Mouse (Mus musculus) stomach, embryonic 14.5 days (tissue): ENCODE results near the gene Egln2. TPM values are rescaled to one million over a fixed set of nuclear protein-coding genes. Genes with fewer than 3 reads are reported as not detected.

Experiments used
- ATAC-seq: fragments of 200-750 bp; cut with Nextera tagmentation; 2 replicates; pipeline ENCODE4 v1.8.0; 2017; ENCODE audit warnings: low read depth, moderate TSS enrichment; ENCODE audit not compliant: insufficient number of reproducible peaks, insufficient read depth, low FRiP score
- H3K27ac ChIP-seq: fragments of 300-500 bp; sonication (generic); 2 replicates; pipeline ENCODE4 v1.5.1; 2014; ENCODE audit warnings: mild to moderate bottlenecking, low read length, moderate library complexity, mixed read lengths
- H3K27me3 ChIP-seq: fragments of 300-500 bp; sonication (generic); 2 replicates; pipeline ENCODE4 v1.6.1; 2014; ENCODE audit warnings: low read length, control low read depth, mixed read lengths; ENCODE audit not compliant: control insufficient read depth, insufficient read depth
- H3K36me3 ChIP-seq: fragments of 300-500 bp; sonication (generic); 2 replicates; pipeline ENCODE4 v1.6.1; 2014; ENCODE audit warnings: mild to moderate bottlenecking, control low read depth, low read length, moderate library complexity, mixed read lengths; ENCODE audit not compliant: control insufficient read depth, insufficient read depth
- H3K4me1 ChIP-seq: fragments of 300-500 bp; sonication (generic); 2 replicates; pipeline ENCODE4 v1.6.1; 2014; ENCODE audit warnings: low read length, control low read depth, mixed read lengths; ENCODE audit not compliant: control insufficient read depth, insufficient read depth
- H3K4me2 ChIP-seq: fragments of 300-500 bp; sonication (generic); replicated peaks from 2 replicates; pipeline ENCODE4 v1.6.1; 2014; ENCODE audit warnings: low read depth, low read length, control low read depth
- H3K4me3 ChIP-seq: fragments of 300-500 bp; sonication (generic); 2 replicates; pipeline ENCODE4 v1.5.1; 2014; ENCODE audit warnings: low read depth, low read length, control low read depth
- H3K9ac ChIP-seq: fragments of 300-500 bp; sonication (generic); replicated peaks from 2 replicates; pipeline ENCODE4 v1.6.1; 2014; ENCODE audit warnings: low read depth, mild to moderate bottlenecking, control low read depth, low read length, moderate library complexity, mixed read lengths
- H3K9me3 ChIP-seq: fragments of 300-500 bp; sonication (generic); 2 replicates; pipeline ENCODE4 v1.6.1; 2016; ENCODE audit warnings: low read depth, low read length, control low read depth; ENCODE audit not compliant: control insufficient read depth
- WGBS: fragments of 180-500 bp; shearing (Covaris S2); extraction: QIAGEN DNeasy Blood & Tissue Kit; methylation state at CpG from one replicate; pipeline ENCODE4 v1.1.7; 2014; 5-methylcytosine and 5-hydroxymethylcytosine counted together
- polyA plus RNA-seq: library from polyadenylated mRNA; unstranded; fragments of >200 nt; fragmentation: Nextera tagmentation; extraction: Ambion mirVana; gene quantifications from 2 replicates; pipeline ENCODE4 v1.2.1, GENCODE M21; 2014

Gene Egln2
- polyA plus RNA-seq, 1 experiment from 2014 or later = 39.0 TPM

DNA sequence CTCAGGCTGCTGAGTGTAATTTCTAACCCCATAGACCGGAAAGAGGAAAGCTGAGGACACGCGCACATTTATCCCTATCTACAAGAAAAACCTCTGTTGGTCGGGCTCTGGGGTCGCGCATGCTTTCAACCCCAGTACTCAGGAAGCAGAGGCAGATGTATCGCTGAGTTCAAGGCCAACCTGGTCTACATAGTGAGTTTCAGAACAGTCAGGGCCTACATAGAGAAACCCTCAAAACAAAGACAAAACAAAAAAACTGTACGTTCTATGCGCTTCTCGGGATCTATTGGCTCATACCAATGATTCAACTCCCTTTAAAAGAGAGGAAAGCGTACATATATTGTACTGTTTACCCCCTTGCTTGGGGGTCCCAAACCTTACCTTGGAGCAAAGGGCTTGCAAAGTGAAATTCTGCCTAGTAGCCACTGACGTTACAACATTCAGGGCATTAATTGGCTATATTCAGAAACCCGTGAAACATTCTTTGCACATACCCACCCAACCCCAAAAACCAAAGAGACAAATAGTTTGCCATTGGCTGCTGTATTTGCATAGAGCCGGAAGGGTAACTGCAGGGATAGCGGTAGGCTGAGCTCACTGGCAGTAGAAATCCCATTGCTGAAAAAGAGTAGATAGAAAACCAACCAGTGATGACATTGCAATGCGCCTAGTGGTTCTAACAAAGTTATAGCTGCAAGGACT lies 12.8 kb upstream of the Egln2 start:
- peak overlapping the region; percentile 80; the same call in 1 of the 2 replicates for H3K27ac ChIP-seq
- H3K9me3 ChIP-seq = no peaks in the 10 kb centered on the region
- peak overlapping the region; percentile 49 for H3K4me2 ChIP-seq
- 45% methylated on average over 16 of the region's 16 CpGs for WGBS
- H3K27me3 ChIP-seq = no peaks in the 10 kb centered on the region
- no peaks in the 10 kb centered on the region for H3K4me1 ChIP-seq
- no peak; the same call in 1 of the 2 replicates for ATAC-seq
- no peak overlapping the region for H3K9ac ChIP-seq
- H3K4me3 ChIP-seq = peak overlapping the region; percentile 57
- H3K36me3 ChIP-seq = peaks cover 9% of the 10 kb centered on the region

- Histone ChIP-seq H3K4me2 (peak within 1 kb of the TSS; percentile 51), H3K9me3 (no peaks in the 10 kb centered on the region), H3K27ac (peak within 1 kb of the TSS; percentile 95), H3K4me1 (no peaks in the 10 kb centered on the region), H3K4me3 (peak within 1 kb of the TSS; percentile 57), H3K27me3 (no peaks in the 10 kb centered on the region), H3K36me3 (peaks cover 7% of the 10 kb centered on the region), H3K9ac (0 out of 2 replicates have a peak within 1 kb of the TSS, but pooled peaks have one; percentile 33)
- ATAC-seq = peak; percentile 97
- under 1% methylated on average over 53 of the region's 53 CpGs for whole genome bisulfite sequencing
These were observed 12.0 kb upstream of the Egln2 start, which contains the start of gene Rab4b for GRCm38 (mm10) chr7:27178324-27179216. Gene Rab4b (minus strand): TSS chr7:27178896.

- Histone ChIP-seq H3K27ac (peak overlapping the region; percentile 95), H3K4me1 (no peaks in the 10 kb centered on the region), H3K36me3 (peaks cover 4% of the 10 kb centered on the region), H3K9ac (0 out of 2 replicates have a peak overlapping the region, but pooled peaks have one; percentile 33), H3K27me3 (no peaks in the 10 kb centered on the region), H3K4me3 (peak overlapping the region; percentile 57), H3K4me2 (peak overlapping the region; percentile 51), H3K9me3 (no peaks in the 10 kb centered on the region)
- ATAC-seq = no peak; the same call in 1 of the 2 replicates
- WGBS = 14% methylated on average over 4 of the region's 4 CpGs
These were observed 11.3 kb upstream of the Egln2 start for GRCm38 (mm10) chr7:27177942-27178323.

DNA sequence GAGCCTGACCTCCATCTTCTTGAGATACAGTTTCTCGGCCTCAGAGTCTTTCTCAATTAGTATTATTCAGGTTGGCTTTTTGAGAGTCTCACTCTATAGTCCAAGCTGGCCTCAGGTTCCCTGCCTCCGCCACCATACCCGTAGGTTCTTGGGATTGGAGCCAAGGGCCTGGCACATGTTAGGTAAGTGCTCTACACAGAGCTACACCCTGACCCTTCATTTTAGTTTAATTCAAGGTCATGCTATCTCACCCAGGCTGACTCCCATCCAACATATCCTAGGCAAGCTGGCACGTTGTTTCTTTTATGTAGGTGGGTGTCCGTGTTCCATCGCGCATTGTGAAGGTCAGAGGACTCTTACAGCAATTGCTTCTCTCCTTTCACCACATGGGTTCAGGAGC lies 8.3 kb upstream of the Egln2 start:
- Histone ChIP-seq H3K27me3 (no peaks in the 10 kb centered on the region), H3K4me3 (no peak overlapping the region), H3K9ac (no peak overlapping the region), H3K36me3 (peaks cover 10% of the 10 kb centered on the region), H3K9me3 (no peaks in the 10 kb centered on the region), H3K27ac (no peak overlapping the region), H3K4me2 (no peak overlapping the region), H3K4me1 (no peaks in the 10 kb centered on the region)
- WGBS = 92% methylated on average over 7 of the region's 7 CpGs
- ATAC-seq = no peak

DNA sequence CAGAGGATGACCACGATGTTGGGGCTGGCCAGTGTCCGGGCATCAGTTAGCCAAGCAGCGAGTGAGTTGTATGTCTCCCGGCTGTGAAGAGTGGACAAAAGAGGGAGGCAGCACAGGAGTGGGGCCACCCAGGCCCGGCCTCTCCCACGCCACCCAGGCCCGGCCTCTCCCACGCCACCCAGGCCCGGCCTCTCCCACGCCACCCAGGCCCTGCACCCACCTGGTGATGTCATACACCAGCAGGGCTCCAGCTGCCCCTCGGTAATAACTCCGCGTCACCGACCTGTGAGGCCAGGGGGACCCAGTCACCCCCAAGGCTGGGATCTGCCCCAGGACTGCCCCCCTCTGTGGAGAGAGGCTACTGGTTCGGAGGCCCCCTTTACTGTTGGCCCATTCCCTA lies 7.9 kb upstream of the Egln2 start:
- WGBS = 92% methylated on average over 15 of the region's 15 CpGs
- H3K4me1 ChIP-seq = no peaks in the 10 kb centered on the region
- no peak overlapping the region for H3K4me2 ChIP-seq
- H3K4me3 ChIP-seq = no peak overlapping the region
- no peaks in the 10 kb centered on the region for H3K9me3 ChIP-seq
- H3K36me3 ChIP-seq = peaks cover 10% of the 10 kb centered on the region
- no peak for ATAC-seq
- no peak overlapping the region for H3K9ac ChIP-seq
- H3K27me3 ChIP-seq = no peaks in the 10 kb centered on the region
- no peak overlapping the region for H3K27ac ChIP-seq

- 90% methylated on average over 3 of the region's 3 CpGs for WGBS
- H3K27ac ChIP-seq = no peak overlapping the region
- peaks cover 8% of the 10 kb centered on the region for H3K4me1 ChIP-seq
- no peak overlapping the region for H3K9ac ChIP-seq
- no peak for ATAC-seq
- H3K4me3 ChIP-seq = no peak overlapping the region
- no peaks in the 10 kb centered on the region for H3K9me3 ChIP-seq
- peaks cover 10% of the 10 kb centered on the region for H3K36me3 ChIP-seq
- H3K27me3 ChIP-seq = no peaks in the 10 kb centered on the region
- H3K4me2 ChIP-seq = no peak overlapping the region
These were observed 4.4 kb upstream of the Egln2 start for GRCm38 (mm10) chr7:27170981-27171380.

- WGBS = 86% methylated on average over 5 of the region's 5 CpGs
- H3K4me1 ChIP-seq = peaks cover 30% of the 10 kb centered on the region
- no peak overlapping the region for H3K4me3 ChIP-seq
- no peak for ATAC-seq
- peaks cover 23% of the 10 kb centered on the region for H3K36me3 ChIP-seq
- H3K9me3 ChIP-seq = no peaks in the 10 kb centered on the region
- H3K27me3 ChIP-seq = no peaks in the 10 kb centered on the region
- no peak overlapping the region for H3K4me2 ChIP-seq
- no peak overlapping the region for H3K27ac ChIP-seq
- no peak overlapping the region for H3K9ac ChIP-seq
These were observed 1.8 kb upstream of the Egln2 start for GRCm38 (mm10) chr7:27168371-27168770.

DNA sequence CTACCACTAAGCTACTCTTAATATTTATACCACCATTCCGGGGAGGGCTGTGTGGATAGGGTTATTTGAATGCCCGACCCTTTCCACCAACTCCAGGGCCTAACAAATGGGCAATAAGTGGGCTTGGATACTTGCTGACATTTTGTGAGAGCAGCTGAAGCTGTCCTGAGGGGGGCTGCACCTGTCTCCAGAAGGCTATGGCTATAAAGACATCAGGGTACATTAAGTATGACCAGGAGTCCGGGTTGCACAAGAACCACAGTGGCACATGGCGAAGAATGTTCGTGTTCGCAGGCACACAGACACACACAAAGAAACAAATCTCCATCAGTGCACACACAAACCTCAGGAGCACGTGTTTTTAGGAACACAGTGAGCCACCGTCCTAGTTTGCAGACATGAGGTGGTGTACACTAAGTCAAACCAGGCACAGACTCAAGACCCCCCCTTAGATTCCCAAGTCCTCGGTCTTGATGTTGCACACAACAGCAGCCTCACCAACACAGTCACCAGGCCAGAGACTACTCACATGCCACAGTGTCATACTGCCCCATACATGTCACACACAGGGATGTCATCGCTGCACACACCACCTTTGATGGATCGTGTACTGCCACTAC lies 983 bp upstream of the Egln2 start:
- WGBS = 75% methylated on average over 11 of the region's 11 CpGs
- Histone ChIP-seq H3K36me3 (peaks cover 22% of the 10 kb centered on the region), H3K27ac (peak overlapping the region; percentile 97; the same call in 1 of the 2 replicates), H3K4me1 (peaks cover 37% of the 10 kb centered on the region), H3K9ac (peak overlapping the region; percentile 76; the same call in 1 of the 2 replicates), H3K27me3 (no peaks in the 10 kb centered on the region), H3K4me3 (peak overlapping the region; percentile 74), H3K4me2 (peak overlapping the region; percentile 88), H3K9me3 (no peaks in the 10 kb centered on the region)
- ATAC-seq = no peak
